Mouse (Mus musculus) E14TG2a.4 (cell line): ENCODE data around the gene Zfp11.

Source experiments
- CTCF ChIP-seq: conservative IDR thresholded peaks from 2 replicates; pipeline ENCODE4 v1.5.1; 2014; ENCODE audit warnings: low read length
- NANOG ChIP-seq: IDR thresholded peaks from 2 replicates; pipeline ENCODE4 v1.6.1; 2014; ENCODE audit warnings: borderline replicate concordance, low read length, mixed read lengths

- TF ChIP-seq CTCF: no peak
- TF ChIP-seq NANOG: no peak
These were observed 30.6 kb upstream of the Zfp11 start for GRCm38 (mm10) chr5:129700506-129700905.
